Comparison of ENCODE assay signal across 18 mouse cellular contexts in genomic region chr6:60870126-60870525, GRCm38 (mm10). TPM values are rescaled to one million over a fixed set of nuclear protein-coding genes. Genes with fewer than 3 reads are reported as not detected.
DNase-seq lines count a peak whose midpoint lies in the region; ATAC-seq lines count a peak whose summit lies in the region.
"Had no signal": no experiment of that assay in that cellular context is flagged by ENCODE, and none has a peak within 500 bp of the region (broad histone marks: within the 10 kb centered on the region; RNA-seq: fewer than 3 reads in every experiment).

No protein-coding gene starts in this region.

- DNase-seq in embryo, embryonic 11 days, result peak; percentile 2
- no peak for DNase-seq in embryo, embryonic 9.5 days (ENCODE audit: extremely low spot score)
- peak; percentile 19 to 46 for DNase-seq in left cerebral cortex, postnatal 14 days (ENCODE audit: low spot score in 2 of 2)
- no peak for DNase-seq in left cerebral cortex, adult 18-20 months (ENCODE audit: low spot score in 2 of 2)
- peak; percentile 13 for DNase-seq in retina, embryonic 14.5 days (ENCODE audit: low spot score)
- no peak for DNase-seq in kidney, postnatal 25 days
- no peak for DNase-seq in heart, postnatal 4 days
- DNase-seq: adrenal gland, postnatal 25 days; cerebellum, adult 11 months; heart, adult 11 months; kidney, postnatal 14 days; lung, adult 2 months; spleen, adult 18-20 months; thymus, adult 18-20 months had no signal

- ATAC-seq in forebrain, embryonic 16.5 days, result peak; percentile 88
- ATAC-seq: intestine, postnatal 0 days had no signal

- H3K4me1 ChIP-seq in forebrain, embryonic 16.5 days (replicated peaks; ENCODE audit: control insufficient read depth, insufficient read depth, low read length), result peaks cover 6% of the 10 kb centered on the region
- H3K4me1 ChIP-seq: neural tube, embryonic 15.5 days had no signal

- no peak overlapping the region for H3K4me3 ChIP-seq in forebrain, embryonic 16.5 days (replicated peaks; ENCODE audit: low read length)
- H3K4me3 ChIP-seq: embryonic facial prominence, embryonic 12.5 days; neural tube, embryonic 15.5 days had no signal

- no peak overlapping the region for H3K27ac ChIP-seq in forebrain, embryonic 16.5 days (ENCODE audit: low read length)
- H3K27ac ChIP-seq: embryonic facial prominence, embryonic 12.5 days; neural tube, embryonic 15.5 days had no signal

- H3K9ac ChIP-seq in forebrain, embryonic 16.5 days (replicated peaks; ENCODE audit: low read depth, low read length), result no peak overlapping the region
- H3K9ac ChIP-seq: embryonic facial prominence, embryonic 12.5 days; neural tube, embryonic 15.5 days had no signal

- no peaks in the 10 kb centered on the region for H3K36me3 ChIP-seq in forebrain, embryonic 16.5 days (ENCODE audit: control insufficient read depth, insufficient read depth)
- H3K36me3 ChIP-seq: embryonic facial prominence, embryonic 12.5 days; neural tube, embryonic 15.5 days had no signal

- intact Hi-C loops in left cerebral cortex, postnatal 14 days (cut with DNase I), result no loop called here

- no peak overlapping the region for H3K4me2 ChIP-seq in forebrain, embryonic 16.5 days (ENCODE audit: low read length)
- H3K4me2 ChIP-seq: embryonic facial prominence, embryonic 12.5 days; neural tube, embryonic 15.5 days had no signal

- no peaks in the 10 kb centered on the region for H3K9me3 ChIP-seq in forebrain, embryonic 16.5 days (ENCODE audit: control insufficient read depth, low read length)
- H3K9me3 ChIP-seq: embryonic facial prominence, embryonic 12.5 days; neural tube, embryonic 15.5 days had no signal

- H3K27me3 ChIP-seq in forebrain, embryonic 16.5 days (replicated peaks; ENCODE audit: control insufficient read depth, insufficient read depth, low read length), result no peaks in the 10 kb centered on the region
- H3K27me3 ChIP-seq: embryonic facial prominence, embryonic 12.5 days; neural tube, embryonic 15.5 days had no signal

- 14% methylated on average over 1 of the region's 1 CpGs for WGBS in forebrain, embryonic 16.5 days

RNA-seq across cellular contexts. Expression of gene Snca, which starts 40.5 kb away (rescaled TPM):
- total RNA-seq in left cerebral cortex, postnatal 14 days (2021), result 100 to 1,000 TPM; 547 to 581 TPM
- total RNA-seq in left cerebral cortex, adult 18-20 months (2021), result 100 to 1,000 TPM; 291 to 318 TPM
- polyA plus RNA-seq in forebrain, embryonic 16.5 days (2015; fragmentation: Nextera tagmentation; extraction: Ambion mirVana), result 145 and 176 TPM in 2 replicates
- 10 to 100 TPM; 11.5 to 31.0 TPM for total RNA-seq in heart, postnatal 4 days (2021)

RNA-seq across cellular contexts. Expression of gene Mmrn1, which starts 54.6 kb away (rescaled TPM):
- total RNA-seq in left cerebral cortex, postnatal 14 days (2021), result under 1 TPM; 0.35 to 0.49 TPM
- not detected for total RNA-seq in left cerebral cortex, adult 18-20 months (2021)
- 1.9 and 2.8 TPM in 2 replicates for polyA plus RNA-seq in forebrain, embryonic 16.5 days (2015; fragmentation: Nextera tagmentation; extraction: Ambion mirVana)
- total RNA-seq in heart, postnatal 4 days (2021), result 1 to 10 TPM; 2.3 to 2.8 TPM

Comparison
In these comparisons a context has a peak if more than half of its experiments do, and no peak if none do; other contexts are left out.
1. DNase-seq: peak in embryo, embryonic 11 days (single experiment), left cerebral cortex, postnatal 14 days (2 of 2) and retina, embryonic 14.5 days (single experiment); none in embryo, embryonic 9.5 days (single experiment), left cerebral cortex, adult 18-20 months (0 of 2), kidney, postnatal 25 days (0 of 2) and heart, postnatal 4 days (single experiment).
2. RNA of gene Snca, which starts 40.5 kb away (total RNA-seq): 547 to 581 TPM in left cerebral cortex, postnatal 14 days and 291 to 318 TPM in left cerebral cortex, adult 18-20 months; 11.5 to 31.0 TPM in heart, postnatal 4 days; every median in the first group is over 4 times any median in the second.